Mouse (Mus musculus) spleen, adult 18-20 months (tissue): ENCODE results near the gene Spp2.

Experiments
- DNase-seq, 2 experiments: peaks; one replicate each; pipeline ENCODE4 v3.0.0; 2022; ENCODE audit warnings: mixed read lengths in 2 of 2

Spp2 gene

GRCm38 (mm10) chr1:88468335-88468734 lies 61.6 kb downstream of the Spp2 start:
- no peak for DNase-seq

- DNase-seq = no peak
Observed at GRCm38 (mm10) chr1:88469746-88470145, 63.0 kb downstream of the Spp2 start.

- DNase-seq = no peak
Observed at GRCm38 (mm10) chr1:88472258-88472657, 65.5 kb downstream of the Spp2 start.

DNA sequence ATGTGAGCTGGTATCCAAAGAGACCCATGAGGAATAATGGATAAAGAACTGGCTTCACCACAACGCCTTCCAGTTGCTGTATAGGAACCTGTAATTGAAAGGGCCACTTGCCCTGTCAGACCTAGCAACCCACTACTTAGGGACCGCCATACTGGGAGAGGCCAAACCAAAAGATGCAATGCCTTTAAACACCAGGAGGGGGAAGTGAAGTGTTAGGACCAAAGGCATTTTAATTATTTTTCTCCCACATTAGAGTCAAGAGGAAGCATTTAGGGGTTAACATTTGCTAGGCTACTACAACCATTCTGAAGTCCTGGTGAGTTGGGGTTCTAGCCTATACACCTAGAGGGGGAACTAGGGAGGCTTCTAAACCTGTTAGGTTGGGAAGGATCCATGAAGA lies 67.1 kb downstream of the Spp2 start:
- no peak for DNase-seq

- no peak for DNase-seq
Observed at GRCm38 (mm10) chr1:88474598-88474997, 67.8 kb downstream of the Spp2 start.

- no peak for DNase-seq
Observed at GRCm38 (mm10) chr1:88475502-88475953, 68.8 kb downstream of the Spp2 start.
